Mouse (Mus musculus): ENCODE measurements at regions not wholly inside any gene's neighbourhood (a gene's known extent, or its start where the extent isn't known, plus 50 kb on each side); places are given as distances from the start of the nearest gene placed in this dataset.

DNA sequence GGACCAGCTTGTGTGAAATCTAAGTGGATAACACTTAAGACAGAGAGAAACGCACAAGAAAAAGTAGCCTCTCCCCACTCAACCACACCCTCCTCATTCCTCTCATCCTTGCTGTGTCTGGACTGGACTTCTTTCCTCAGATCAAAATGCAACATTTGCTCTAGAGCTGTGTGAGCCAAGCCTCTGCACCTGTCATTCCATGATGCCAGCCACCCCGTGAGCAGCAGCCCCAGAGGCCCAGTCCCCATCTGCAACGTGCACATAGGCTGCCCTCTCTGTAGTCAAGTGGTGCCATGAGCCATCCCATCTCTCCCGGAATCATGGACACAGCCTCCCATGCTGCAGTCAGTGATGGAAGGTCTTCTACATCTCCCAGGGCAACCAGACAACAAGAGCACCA is 55.1 kb upstream of the Gpc1 start:
- no peak for DNase-seq (ENCODE audit: low spot score)

GRCm38 (mm10) chr1:92775908-92776307 is 55.5 kb upstream of the Gpc1 start:
- no peak for DNase-seq (ENCODE audit: low spot score)

DNA sequence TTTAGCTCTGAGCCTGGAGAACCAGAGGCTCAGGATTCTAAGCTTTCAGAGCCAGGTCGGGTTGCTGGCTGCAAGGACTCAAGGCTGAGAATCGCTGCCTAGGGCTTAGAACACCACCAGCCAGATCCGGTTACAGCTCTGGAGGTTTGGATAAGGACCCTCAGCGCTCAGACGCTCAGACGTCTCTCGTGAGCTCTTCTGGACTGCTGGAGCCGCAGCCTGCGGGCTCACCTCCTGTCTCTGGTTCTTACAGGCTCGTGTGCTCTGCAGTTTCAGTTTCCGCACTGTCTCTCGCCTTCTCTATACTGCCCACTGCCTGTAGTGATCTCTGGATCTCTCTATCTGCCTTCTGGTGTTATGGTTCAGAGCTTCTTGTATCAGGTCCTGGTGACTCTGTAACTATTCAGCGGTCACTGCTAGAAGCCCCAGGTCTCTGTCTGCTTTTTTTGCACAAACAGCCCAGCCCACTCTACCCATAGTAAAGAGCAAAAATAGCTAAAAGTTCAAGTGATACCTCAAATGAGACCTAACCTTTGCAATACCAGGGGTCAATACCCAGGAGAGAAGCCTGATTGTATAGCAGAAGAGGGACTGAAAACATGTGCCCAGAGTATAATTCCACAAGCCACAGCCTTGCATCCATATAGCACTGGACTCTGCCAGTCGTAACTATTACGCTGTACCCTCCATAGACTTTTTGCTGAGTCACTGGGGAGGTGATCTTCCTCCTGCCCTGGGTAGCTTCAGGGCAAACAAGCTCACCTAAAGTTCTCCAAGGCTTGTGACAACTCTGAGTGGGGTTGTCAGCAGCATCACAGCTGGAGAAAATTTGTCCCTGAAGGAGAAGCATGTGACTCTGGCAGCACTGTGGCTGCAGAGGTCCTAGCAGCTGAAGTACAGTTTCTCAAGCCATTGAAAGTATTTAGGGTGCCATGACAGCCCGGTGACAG is 56.4 kb upstream of the Gpc1 start:
- no peak for DNase-seq (ENCODE audit: low spot score)

- no peak for DNase-seq (ENCODE audit: low spot score)
Measured at GRCm38 (mm10) chr1:92774006-92774405, 57.4 kb upstream of the Gpc1 start.

DNA sequence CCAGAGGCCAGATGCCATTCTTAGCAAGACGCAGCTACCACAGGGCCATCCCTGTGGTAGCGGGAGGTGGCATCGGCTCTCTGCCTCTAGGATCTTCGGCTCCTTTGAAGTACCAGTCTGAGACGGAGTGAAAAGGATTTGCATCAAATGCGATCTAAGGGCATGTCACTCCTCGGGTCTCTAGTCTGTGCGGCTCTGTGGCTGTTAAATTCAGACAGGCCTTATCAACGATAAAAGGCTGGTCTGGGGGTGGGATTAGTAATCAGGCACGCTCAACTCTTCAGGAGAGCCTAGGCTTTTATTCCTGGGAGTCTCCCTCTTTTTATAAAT is 58.7 kb upstream of the Gpc1 start:
- no peak for DNase-seq (ENCODE audit: low spot score)

DNA sequence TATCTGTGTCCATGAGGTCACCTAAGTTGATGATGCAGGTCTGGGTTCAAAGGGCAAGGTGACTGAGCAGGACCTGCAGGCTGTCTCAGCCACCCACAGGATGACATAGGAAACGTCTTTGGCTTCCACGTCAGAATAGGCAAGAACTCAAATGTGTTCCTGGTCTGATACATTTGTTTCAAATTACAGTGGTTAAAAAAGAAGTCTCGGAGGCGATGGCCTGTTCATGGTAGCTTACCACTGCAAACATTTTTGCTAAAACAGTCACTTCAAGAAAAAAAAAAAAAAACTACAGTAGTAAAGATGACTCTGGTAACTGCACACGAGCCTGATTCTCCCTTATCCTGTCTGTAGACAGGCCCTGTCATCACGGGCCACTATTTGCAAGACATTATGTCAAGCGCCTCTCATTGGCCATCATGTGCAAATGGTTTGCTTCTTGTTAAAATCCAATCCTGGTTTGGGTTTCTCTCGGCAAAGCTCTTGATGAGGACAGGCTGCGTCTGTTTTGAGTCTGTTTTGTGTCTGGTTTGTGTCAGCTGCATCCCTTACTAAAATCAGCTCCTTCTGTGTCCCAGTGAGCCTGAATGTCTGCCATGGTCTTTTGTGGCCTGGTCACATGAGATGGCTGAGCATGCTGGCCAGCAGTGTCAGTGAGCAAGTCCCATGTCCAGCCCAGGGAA is 59.2 kb upstream of the Gpc1 start:
- DNase-seq (ENCODE audit: low spot score) = no peak

DNA sequence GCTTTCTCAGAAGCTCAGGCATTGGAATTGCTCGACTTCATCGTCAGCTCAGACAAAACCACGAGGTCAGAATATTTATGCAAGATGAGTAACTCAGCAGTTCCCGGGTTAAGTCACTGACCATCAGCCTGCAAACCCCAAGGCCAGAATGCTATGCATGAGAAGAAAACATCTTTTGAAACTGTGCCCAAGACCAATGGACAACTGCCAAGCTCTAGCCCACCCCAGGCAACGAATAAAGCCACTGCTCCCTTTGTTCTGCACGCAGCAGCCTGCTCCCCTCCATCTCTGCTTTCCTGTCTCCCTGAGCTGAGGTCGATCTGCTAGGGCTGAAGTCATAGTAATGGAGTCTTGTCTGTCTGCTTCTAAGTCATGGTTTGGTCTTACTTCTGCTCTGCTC is 61.7 kb upstream of the Gpc1 start:
- DNase-seq (ENCODE audit: low spot score) = no peak

- DNase-seq (ENCODE audit: low spot score) = no peak
Measured at GRCm38 (mm10) chr1:92769156-92769555, 62.3 kb upstream of the Gpc1 start.

GRCm38 (mm10) chr1:92766496-92766895 is 64.9 kb upstream of the Gpc1 start:
- DNase-seq (ENCODE audit: low spot score) = no peak

GRCm38 (mm10) chr1:92754793-92755488 is 76.5 kb upstream of the Gpc1 start:
- no peak for DNase-seq (ENCODE audit: low spot score)

DNA sequence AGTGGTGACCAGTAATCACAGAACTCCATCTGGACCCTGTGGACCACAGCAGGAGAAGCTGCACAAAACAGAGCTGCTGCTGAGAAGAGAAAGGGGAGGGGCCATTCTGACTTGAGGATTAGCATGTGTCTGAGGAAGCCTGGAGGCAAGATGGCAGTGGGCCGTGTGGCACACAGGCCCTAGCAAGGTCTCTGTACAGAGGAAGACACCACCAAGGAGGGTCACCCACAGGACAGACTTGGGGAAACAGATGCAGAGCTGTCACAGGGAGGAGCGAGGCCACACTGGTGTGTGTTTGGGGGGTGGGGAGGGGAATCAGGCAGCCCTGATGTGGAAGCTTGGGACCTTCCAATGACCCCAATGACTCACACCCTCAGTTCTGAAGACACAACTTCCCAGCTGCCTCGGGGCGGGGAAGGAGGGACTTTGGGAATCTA is 79.7 kb upstream of the Gpc1 start:
- DNase-seq (ENCODE audit: low spot score) = no peak

DNA sequence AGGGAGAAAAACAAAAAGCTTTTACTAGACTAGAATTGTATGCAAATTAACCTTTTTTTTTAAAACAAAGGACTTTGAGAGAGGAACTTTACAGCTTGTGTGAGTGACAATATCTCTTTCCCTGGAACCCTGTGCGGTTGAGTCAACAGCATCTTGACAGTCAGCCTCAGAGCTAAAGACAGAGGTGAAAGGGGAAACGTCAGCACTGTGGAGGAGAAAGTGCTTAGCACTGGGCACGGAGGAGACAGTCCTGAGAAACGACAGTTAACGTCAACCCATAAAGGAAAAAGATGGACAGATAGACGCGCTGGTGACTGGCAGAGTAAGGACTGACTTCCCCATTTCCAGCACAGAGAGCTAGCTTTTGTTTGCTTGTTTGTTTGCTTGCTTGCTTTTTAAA is 82.0 kb upstream of the Gpc1 start:
- DNase-seq (ENCODE audit: low spot score) = no peak

- no peak for DNase-seq (ENCODE audit: low spot score)
Measured at GRCm38 (mm10) chr1:92745284-92745683, 86.2 kb upstream of the Gpc1 start.

GRCm38 (mm10) chr1:92744528-92745241 is 86.8 kb upstream of the Gpc1 start:
- no peak for DNase-seq (ENCODE audit: low spot score)

- DNase-seq (ENCODE audit: low spot score) = no peak
Measured at GRCm38 (mm10) chr1:92742881-92743621, 88.4 kb upstream of the Gpc1 start.

- DNase-seq (ENCODE audit: low spot score) = no peak
Measured at GRCm38 (mm10) chr1:92742300-92742699, 89.1 kb upstream of the Gpc1 start.

DNA sequence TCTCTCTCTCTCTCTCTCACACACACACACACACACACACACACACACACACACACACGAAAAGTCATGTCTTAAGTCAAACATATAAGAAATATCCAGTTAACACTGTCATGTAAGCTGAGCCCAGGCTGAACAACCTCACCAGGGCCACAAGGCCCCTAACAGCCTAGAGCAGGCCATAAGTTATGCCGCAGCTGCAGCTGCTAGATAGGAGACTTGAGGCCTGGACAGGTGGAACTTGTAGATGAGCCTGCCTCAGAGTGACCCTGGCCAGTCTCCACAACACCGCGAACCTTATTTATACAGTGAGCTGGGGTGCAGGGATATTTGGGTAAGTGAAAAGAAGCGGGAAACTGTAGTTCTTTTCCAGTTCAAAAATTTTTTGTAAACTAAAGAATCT is 90.4 kb upstream of the Gpc1 start:
- DNase-seq (ENCODE audit: low spot score) = no peak

GRCm38 (mm10) chr1:92737600-92738197 is 89.1 kb upstream of the Otos start:
- DNase-seq (ENCODE audit: low spot score) = no peak

DNA sequence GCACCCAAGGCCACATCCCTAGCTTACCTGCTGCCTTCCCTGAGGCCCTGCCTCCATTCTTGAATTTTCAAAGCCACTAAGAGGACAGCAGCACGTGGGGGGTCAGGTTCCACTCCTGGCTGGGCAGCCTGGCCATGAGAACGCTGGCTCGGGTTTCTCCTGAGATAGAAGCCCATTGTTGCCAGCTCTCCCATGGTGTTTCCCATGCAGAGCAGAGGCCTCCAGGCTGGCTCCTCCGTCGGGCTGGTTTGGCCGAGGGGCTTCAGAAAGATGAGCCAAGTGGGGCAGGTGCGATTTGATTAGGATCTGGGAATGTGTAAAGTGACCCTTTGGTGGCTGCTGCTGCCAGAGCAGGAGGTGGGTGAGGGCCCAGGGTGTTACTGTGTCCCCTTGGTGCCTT is 87.8 kb upstream of the Otos start:
- no peak for DNase-seq (ENCODE audit: low spot score)

DNA sequence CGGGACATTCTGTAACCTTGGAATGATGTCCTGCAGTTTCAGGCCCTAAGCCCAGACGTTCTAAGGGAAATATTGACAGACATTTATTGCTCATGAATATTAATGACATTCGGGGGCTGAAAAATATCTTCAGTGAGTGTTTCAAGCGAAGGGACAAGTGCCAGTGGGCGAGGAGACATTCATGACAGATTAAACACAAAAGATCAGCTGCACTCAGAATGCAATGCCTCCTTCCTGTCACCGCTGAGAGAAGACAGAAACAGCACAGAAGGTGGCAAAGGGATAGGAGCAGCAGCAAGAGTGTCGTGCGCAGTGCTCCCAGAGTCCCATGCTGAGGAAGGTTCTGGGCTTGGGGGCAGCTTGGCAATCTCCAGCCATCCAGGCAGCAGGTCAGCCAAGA is 85.1 kb upstream of the Otos start:
- no peak for DNase-seq (ENCODE audit: low spot score)
